Mouse (Mus musculus) ES-CJ7 (cell line): Measurements from ENCODE around the gene Pafah2.

Experiments used
- DNase-seq: peaks from one replicate; pipeline ENCODE4 v3.0.0; 2011; ENCODE audit warnings: low read depth, low spot score

Gene Pafah2

DNA sequence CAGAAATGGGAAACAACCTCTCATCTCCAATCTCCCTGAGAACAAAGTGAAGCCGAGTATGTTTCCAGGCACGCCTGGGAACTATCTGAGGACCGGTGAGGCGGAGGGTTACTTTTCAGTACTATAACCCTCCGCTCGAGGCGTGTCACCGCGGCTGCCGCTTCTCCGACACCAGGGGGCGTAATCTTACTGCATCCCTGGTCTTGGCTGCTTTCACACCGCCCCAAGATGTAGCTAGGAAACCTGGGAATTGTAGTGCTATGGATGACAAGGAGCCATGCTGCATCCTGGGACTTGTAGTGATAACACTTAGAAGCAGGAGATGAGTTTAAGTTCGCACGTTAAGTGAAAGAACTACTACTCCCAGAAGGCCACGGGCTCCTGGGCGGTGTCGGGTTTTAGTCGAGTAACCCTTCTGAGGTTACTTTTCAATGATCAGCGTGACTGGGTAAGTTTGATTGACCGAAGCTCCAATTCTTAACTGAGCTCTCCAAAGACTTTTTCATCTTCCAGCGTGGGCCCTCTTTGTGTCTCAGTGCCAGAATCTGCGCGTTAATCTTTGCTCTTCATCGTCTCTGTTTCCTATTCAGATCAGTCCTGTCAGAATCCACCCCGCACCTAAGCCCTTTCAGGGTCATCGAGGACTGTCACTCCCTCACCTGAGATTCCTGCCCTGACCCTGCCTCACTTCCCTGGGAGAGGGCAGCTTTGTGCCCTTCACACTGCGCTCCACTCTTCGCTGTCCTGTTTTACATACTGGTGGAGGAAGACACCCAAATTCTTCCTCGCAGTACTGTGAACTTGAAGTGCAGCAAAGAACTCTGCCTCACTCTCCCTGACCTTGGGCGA lies at the start of gene Pafah2:
TSS of gene Pafah2 (plus strand) at position 344 of the 849 bp plus-strand sequence.
- peak; percentile 100 for DNase-seq

GRCm38 (mm10) chr4:134348078-134348477 lies 48.0 kb upstream of the Pafah2 start:
- DNase-seq: no peak

- DNase-seq: no peak
Observed at GRCm38 (mm10) chr4:134348545-134348944, 47.6 kb upstream of the Pafah2 start.

DNA sequence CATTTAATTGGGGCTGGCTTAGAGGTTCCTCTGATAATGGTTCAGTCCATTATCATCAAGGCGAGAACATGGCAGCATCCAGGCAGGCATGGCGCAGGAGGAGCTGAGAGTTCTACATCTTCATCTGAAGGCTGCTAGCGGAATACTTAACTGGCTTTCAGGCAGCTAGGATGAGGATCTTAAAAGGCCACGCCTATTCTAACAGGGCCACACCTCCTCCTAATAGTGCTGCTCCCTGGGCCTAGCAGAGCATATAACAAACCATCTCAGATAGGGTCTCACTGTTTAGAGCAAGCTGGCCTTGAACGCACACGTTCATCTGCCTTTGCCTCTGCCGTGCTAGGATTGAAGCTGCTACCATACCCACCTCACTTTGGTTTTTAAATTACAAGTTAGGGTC lies 46.3 kb upstream of the Pafah2 start:
- DNase-seq: peak; percentile 44

- peak; percentile 61 for DNase-seq
Observed at GRCm38 (mm10) chr4:134350641-134351040, 45.5 kb upstream of the Pafah2 start.

GRCm38 (mm10) chr4:134351329-134352260 lies 44.5 kb upstream of the Pafah2 start:
- DNase-seq: peak; percentile 78

DNA sequence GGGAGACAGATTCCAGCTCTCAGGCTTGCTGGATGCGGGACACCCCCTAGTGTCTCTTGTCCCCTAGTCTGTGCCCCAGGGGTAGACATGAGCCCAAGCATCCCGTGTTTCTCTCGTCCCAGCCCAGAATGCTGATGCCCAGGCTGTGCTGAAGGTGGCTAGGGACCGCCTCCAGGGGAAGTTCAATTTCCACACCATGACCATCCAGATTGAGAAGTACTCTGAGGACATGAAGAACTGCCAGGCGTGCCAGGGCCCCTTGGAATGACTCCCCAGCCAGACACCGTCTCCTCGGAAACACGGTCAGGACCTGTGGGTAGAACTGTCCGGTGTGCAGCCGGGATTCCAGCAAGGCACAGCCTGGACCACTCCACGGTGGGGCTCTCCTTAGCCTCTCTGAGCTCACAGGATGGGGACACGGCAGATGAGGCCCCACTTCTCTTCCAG lies 43.8 kb upstream of the Pafah2 start:
- no peak for DNase-seq

- DNase-seq: no peak
Observed at GRCm38 (mm10) chr4:134352929-134353328, 43.2 kb upstream of the Pafah2 start.

- DNase-seq: no peak
Observed at GRCm38 (mm10) chr4:134353527-134354409, 42.4 kb upstream of the Pafah2 start.

DNA sequence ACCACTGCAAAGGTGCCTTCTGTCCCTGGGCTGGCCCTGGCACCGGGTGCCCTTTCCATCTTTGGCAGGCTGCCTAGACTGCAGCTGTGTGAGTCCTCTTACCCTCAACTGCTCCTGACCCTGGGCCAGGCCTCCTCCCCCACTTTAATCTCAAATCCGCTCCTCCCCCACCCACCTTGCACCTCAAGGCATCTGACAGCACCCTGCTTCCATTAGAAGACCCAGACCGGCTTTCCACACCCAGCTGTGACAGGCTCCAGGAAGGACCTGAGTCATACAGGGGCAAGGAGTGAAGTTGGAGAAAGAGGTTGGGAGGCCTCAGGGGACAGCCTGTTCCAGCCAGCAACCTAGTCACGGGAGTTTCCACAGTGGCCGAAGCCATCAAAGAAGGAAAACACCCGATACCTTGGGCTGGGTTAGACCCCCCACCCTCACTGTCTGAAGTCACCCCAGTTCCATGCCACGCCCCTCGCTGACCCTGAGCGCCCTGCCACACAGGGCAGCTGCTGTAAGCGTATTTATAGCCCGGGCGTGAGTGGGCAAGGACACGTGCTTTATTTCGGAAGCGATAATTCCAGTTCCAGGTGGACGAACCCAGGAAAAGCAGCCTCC lies 40.2 kb upstream of the Pafah2 start:
- no peak for DNase-seq

GRCm38 (mm10) chr4:134356591-134357460 lies 39.3 kb upstream of the Pafah2 start:
- peak; percentile 82 for DNase-seq

DNA sequence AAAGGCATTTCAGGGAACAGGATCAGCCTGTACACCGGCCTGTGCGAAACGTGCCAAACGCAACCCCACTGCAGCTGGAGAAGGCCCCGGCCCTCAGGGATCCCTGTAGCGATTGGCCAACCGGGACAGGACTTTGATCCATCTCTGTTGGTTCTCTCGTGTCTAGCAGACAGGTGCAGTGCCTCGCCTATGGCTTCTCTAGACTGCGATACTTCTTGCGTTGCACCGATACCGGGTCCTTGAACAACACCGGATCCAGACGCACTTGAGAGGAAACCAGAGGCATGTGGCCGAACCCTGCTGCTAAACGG lies 38.7 kb upstream of the Pafah2 start:
- no peak for DNase-seq

DNA sequence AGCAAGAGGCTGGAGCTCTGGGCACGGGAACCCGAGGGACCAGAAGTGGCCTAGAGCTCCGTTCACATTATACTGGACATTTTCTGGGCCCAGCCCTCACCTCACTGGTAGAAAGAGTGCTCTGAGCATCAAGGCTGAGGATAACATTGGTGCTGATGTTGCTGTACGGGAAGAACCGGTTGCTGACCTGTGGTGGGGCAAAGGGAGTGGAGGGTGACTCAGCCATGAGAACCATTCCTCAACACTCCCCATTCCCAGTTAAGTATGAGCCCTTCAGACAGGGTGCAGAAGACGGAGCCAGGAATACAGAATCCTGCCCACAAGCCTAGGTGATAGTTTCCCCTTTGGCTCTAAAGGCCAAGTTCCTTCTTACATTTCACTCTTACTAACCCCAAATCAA lies 36.5 kb upstream of the Pafah2 start:
- DNase-seq: no peak

DNA sequence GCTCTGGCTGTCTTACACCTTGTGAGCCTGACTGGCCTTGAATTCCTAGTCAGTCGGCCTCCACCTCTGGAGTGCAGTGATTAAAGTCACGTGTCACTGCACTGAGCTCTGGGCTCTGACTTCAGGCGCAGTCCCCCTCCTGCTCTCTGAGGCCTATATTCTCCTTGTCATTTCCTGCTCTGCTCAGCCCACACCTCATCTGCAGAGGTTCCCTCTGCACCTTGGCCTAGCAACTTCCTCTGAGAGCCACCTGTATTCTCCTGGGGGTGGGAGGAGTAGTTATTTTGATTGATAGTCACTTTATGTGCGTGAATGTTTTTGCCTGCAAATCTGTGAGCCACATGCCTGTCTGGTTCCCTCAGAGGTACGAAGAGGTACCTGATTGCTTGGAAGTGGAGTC lies 34.9 kb upstream of the Pafah2 start:
- DNase-seq: no peak

- DNase-seq: no peak
Observed at GRCm38 (mm10) chr4:134362124-134362523, 34.0 kb upstream of the Pafah2 start.

DNA sequence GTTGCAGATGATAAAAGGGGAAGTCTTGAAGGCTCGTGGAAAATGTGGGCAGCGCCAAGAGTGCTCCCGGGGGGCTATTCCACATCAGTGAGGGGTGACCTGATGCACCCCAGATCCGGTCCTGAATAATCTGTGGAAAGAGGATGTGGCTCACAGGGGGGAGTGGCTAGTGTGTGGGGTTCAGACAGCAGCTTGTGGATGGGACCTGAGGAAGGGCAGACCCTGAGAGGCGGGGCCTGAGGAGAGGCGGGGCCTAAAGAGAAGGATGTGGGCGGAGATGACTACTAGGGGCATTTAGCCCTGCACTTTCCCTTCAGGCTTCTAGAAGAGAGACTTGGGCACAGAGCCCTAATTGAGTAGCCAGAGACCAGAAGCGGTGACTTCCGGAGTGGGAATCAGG lies 33.5 kb upstream of the Pafah2 start:
- peak; percentile 26 for DNase-seq

- no peak for DNase-seq
Observed at GRCm38 (mm10) chr4:134365280-134365679, 30.8 kb upstream of the Pafah2 start.

DNA sequence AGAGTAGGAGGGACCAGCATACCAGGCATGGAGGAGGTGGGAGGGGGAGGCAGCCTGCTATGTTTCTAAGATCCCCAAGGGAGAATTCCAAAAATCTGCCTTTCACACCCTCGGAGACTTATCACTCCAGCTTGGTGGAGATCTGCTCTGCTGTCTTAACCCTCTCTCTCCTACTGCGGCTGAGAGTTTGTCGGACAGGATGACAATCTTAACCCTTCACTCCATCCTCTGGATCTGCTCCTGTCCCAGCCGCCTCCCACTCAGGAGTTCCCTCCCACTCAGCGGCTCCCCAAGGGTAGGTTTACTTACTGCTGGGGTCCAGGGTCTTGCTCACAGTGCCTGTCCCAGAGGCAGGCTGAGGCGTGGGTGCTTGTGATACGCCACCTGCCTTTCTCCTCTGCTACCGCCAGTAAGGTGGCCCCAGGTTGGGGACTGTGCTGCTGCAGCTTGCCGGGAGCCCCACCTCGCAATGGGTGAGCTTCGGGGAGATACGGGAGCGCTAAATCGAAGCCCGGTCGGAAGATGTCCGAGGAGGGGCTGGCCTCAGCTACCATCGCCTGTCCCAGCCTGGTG lies 25.4 kb upstream of the Pafah2 start:
- no peak for DNase-seq

GRCm38 (mm10) chr4:134371316-134371855 lies 24.7 kb upstream of the Pafah2 start:
- DNase-seq: no peak
